Mouse (Mus musculus): ENCODE measurements at regions not wholly inside any gene's neighbourhood (a gene's known extent, or its start where the extent isn't known, plus 50 kb on each side); places are given as distances from the start of the nearest gene placed in this dataset.

- TF ChIP-seq CTCF (IDR thresholded peaks at IDR 0.05; ENCODE audit: control insufficient read depth, insufficient read depth, insufficient replicate concordance, low read depth, low read length) = no peak
- no peak for TF ChIP-seq POLR2A (IDR thresholded peaks at IDR 0.05; ENCODE audit: control insufficient read depth, low read depth, low read length)
Measured at GRCm38 (mm10) chr5:80799777-80800176, 220.2 kb upstream of the Adgrl3 start.

Measured in testis, adult 2 months (tissue).